Comparison of ENCODE assay signal across 19 mouse cellular contexts in the genomic region with DNA sequence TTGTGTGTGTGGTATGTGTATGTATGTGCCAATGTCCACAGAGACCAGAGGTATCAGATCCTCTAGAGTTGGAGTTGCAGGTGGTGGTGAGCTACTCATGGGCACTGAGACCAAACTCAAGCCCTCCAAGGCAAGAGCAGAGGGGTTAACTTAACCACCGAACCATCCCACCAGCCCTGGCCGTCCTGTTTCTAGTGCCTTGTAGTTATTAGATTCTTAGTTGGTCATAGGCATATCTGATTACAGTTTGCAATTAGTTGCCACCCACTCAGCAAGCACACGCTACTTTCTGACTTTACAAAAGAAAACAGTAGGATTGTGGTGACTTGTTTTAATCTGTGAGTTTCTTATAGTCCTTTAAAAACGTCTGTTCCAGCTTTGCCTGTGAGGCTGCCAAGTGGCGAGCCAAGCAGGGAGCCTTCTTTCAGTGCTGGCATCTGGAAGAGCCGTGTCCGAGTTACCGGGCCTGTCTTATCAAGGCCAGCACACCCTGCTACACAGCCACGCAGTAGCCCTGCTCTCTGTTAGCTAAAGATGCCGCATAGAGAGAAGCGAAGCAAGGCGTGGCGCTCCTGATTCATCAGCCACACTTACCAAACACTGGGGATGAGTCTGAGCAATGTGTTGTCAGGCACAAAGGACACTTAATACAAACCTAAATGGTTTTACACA.
DNase-seq lines count a peak whose midpoint lies in the region; ATAC-seq and TF ChIP-seq lines count a peak whose summit lies in the region.
"Had no signal": no experiment of that assay in that cellular context is flagged by ENCODE, and none has a peak within 500 bp of the region (broad histone marks: within the 10 kb centered on the region; RNA-seq: fewer than 3 reads in every experiment).

No protein-coding gene starts in this region.

- peaks cover 18% of the 10 kb centered on the region for H3K4me1 ChIP-seq in heart, postnatal 0 days (ENCODE audit: control insufficient read depth, insufficient read depth)
- 0 out of 2 replicates have a peak, but pooled peaks cover 2% of the 10 kb centered on the region for H3K4me1 ChIP-seq in stomach, embryonic 15.5 days
- no peaks in the 10 kb centered on the region for H3K4me1 ChIP-seq in stomach, postnatal 0 days (replicated peaks; ENCODE audit: control insufficient read depth, insufficient read depth)
- peaks cover 28% of the 10 kb centered on the region; the same call in 1 of the 2 replicates for H3K4me1 ChIP-seq in liver, embryonic 12.5 days
- H3K4me1 ChIP-seq: intestine, embryonic 15.5 days had no signal

- no peak for TF ChIP-seq CTCF in heart, postnatal 0 days (IDR thresholded peaks at IDR 0.05; ENCODE audit: low read depth)
- TF ChIP-seq CTCF in stomach, postnatal 0 days (IDR thresholded peaks at IDR 0.05; ENCODE audit: low read depth) = no peak

- ATAC-seq in heart, postnatal 0 days (ENCODE audit: insufficient read depth, low read depth) = no peak
- peak; percentile 78 for ATAC-seq in stomach, embryonic 15.5 days (ENCODE audit: insufficient read depth, low FRiP score, low read depth)
- no peak for ATAC-seq in stomach, postnatal 0 days (ENCODE audit: low FRiP score, low TSS enrichment)
- ATAC-seq in liver, embryonic 12.5 days = peak; percentile 90
- peak; percentile 97 for ATAC-seq in megakaryocyte-erythroid progenitor cell, adult 5-6 weeks (replicated peaks; ENCODE audit: low FRiP score, low TSS enrichment, poor library complexity, severe bottlenecking)
- ATAC-seq: forebrain, embryonic 14.5 days; intestine, embryonic 15.5 days had no signal

- H3K27ac ChIP-seq in heart, postnatal 0 days (ENCODE audit: low read depth) = 0 out of 2 replicates have a peak overlapping the region, but pooled peaks have one; percentile 1
- no peak overlapping the region for H3K27ac ChIP-seq in stomach, embryonic 15.5 days
- H3K27ac ChIP-seq in stomach, postnatal 0 days (replicated peaks) = no peak overlapping the region
- H3K27ac ChIP-seq in liver, embryonic 12.5 days = peak overlapping the region; percentile 54; the same call in 1 of the 2 replicates
- H3K27ac ChIP-seq: hindbrain, embryonic 14.5 days; intestine, embryonic 15.5 days had no signal

- H3K36me3 ChIP-seq in heart, postnatal 0 days (replicated peaks; ENCODE audit: control insufficient read depth, insufficient read depth, low read length) = peaks cover 81% of the 10 kb centered on the region
- peaks cover 13% of the 10 kb centered on the region for H3K36me3 ChIP-seq in stomach, embryonic 15.5 days
- H3K36me3 ChIP-seq in stomach, postnatal 0 days (ENCODE audit: control insufficient read depth, insufficient read depth, low read length) = peaks cover 9% of the 10 kb centered on the region
- H3K36me3 ChIP-seq in liver, embryonic 12.5 days = peaks cover 32% of the 10 kb centered on the region

- no peaks in the 10 kb centered on the region for H3K9me3 ChIP-seq in heart, postnatal 0 days (replicated peaks; ENCODE audit: control insufficient read depth, low read length)
- no peaks in the 10 kb centered on the region for H3K9me3 ChIP-seq in stomach, embryonic 15.5 days
- H3K9me3 ChIP-seq in stomach, postnatal 0 days (ENCODE audit: control insufficient read depth, low read length) = no peaks in the 10 kb centered on the region
- H3K9me3 ChIP-seq in liver, embryonic 12.5 days (replicated peaks) = no peaks in the 10 kb centered on the region
- H3K9me3 ChIP-seq: heart, embryonic 12.5 days; intestine, embryonic 15.5 days had no signal

- no peak overlapping the region for H3K4me2 ChIP-seq in heart, postnatal 0 days (ENCODE audit: low read depth, low read length)
- no peak overlapping the region for H3K4me2 ChIP-seq in stomach, embryonic 15.5 days
- H3K4me2 ChIP-seq in stomach, postnatal 0 days (replicated peaks; ENCODE audit: low read depth) = no peak overlapping the region
- H3K4me2 ChIP-seq in liver, embryonic 12.5 days = peak overlapping the region; percentile 25
- H3K4me2 ChIP-seq: heart, embryonic 12.5 days; intestine, embryonic 15.5 days had no signal

- H3K9ac ChIP-seq in heart, postnatal 0 days (replicated peaks; ENCODE audit: low read depth, low read length) = no peak overlapping the region
- no peak overlapping the region for H3K9ac ChIP-seq in stomach, embryonic 15.5 days
- H3K9ac ChIP-seq in stomach, postnatal 0 days (ENCODE audit: low read length) = no peak overlapping the region
- no peak overlapping the region for H3K9ac ChIP-seq in liver, embryonic 12.5 days
- H3K9ac ChIP-seq: heart, embryonic 12.5 days; intestine, embryonic 15.5 days had no signal

- WGBS in heart, postnatal 0 days = 48% methylated on average over 13 of the region's 13 CpGs
- WGBS in stomach, embryonic 15.5 days = 78% methylated on average over 13 of the region's 13 CpGs
- WGBS in stomach, postnatal 0 days = 76% methylated on average over 13 of the region's 13 CpGs
- WGBS in liver, embryonic 12.5 days (ENCODE audit: insufficient replicate concordance) = 37% methylated on average over 13 of the region's 13 CpGs

- TF ChIP-seq EP300 in heart, postnatal 0 days (IDR thresholded peaks at IDR 0.05; ENCODE audit: low read depth) = no peak
- no peak for TF ChIP-seq EP300 in stomach, postnatal 0 days (optimal IDR thresholded peaks at IDR 0.05)

- DNase-seq in heart, postnatal 0 days (ENCODE audit: low spot score) = no peak
- DNase-seq in heart, postnatal 25 days (ENCODE audit: low spot score) = no peak
- DNase-seq in stomach, postnatal 0 days (ENCODE audit: low spot score) = no peak
- no peak for DNase-seq in frontal cortex, adult 2 months (ENCODE audit: extremely low spot score in 1 of 2, low spot score in 1 of 2)
- DNase-seq in retina, embryonic 14.5 days (ENCODE audit: low spot score) = no peak
- DNase-seq: adrenal gland, postnatal 36 days; B cell, adult 2 months; cerebellum, adult 9-11 months; heart, postnatal 36 days; kidney, postnatal 4 days; layer of hippocampus, postnatal 36 days; thymus, postnatal 4 days had no signal

- no peaks in the 10 kb centered on the region for H3K27me3 ChIP-seq in heart, postnatal 0 days (ENCODE audit: control insufficient read depth, insufficient read depth, low read length)
- no peaks in the 10 kb centered on the region for H3K27me3 ChIP-seq in stomach, embryonic 15.5 days (replicated peaks)
- no peaks in the 10 kb centered on the region for H3K27me3 ChIP-seq in stomach, postnatal 0 days (ENCODE audit: control insufficient read depth, insufficient read depth, low read length)
- H3K27me3 ChIP-seq in liver, embryonic 12.5 days (replicated peaks) = no peaks in the 10 kb centered on the region
- H3K27me3 ChIP-seq: heart, embryonic 12.5 days; intestine, embryonic 15.5 days had no signal

- no peak overlapping the region for H3K4me3 ChIP-seq in heart, postnatal 0 days (ENCODE audit: low read depth, low read length)
- H3K4me3 ChIP-seq in stomach, embryonic 15.5 days (replicated peaks) = no peak overlapping the region
- no peak overlapping the region for H3K4me3 ChIP-seq in stomach, postnatal 0 days (ENCODE audit: low read depth, low read length)
- no peak overlapping the region for H3K4me3 ChIP-seq in liver, embryonic 12.5 days
- H3K4me3 ChIP-seq: heart, embryonic 12.5 days; intestine, embryonic 15.5 days had no signal

- intact Hi-C loops in heart, postnatal 25 days (cut with DNase I) = loop anchor here (5.0 kb wide), 1 partner anchor 107 kb away; no protein-coding TSS in a partner anchor

Comparison
In these comparisons a context has a peak if more than half of its experiments do, and no peak if none do; other contexts are left out.
1. ATAC-seq: peak in stomach, embryonic 15.5 days (single experiment), liver, embryonic 12.5 days (single experiment) and megakaryocyte-erythroid progenitor cell, adult 5-6 weeks (single experiment); none in heart, postnatal 0 days (single experiment) and stomach, postnatal 0 days (single experiment).
2. H3K27ac ChIP-seq: peak in heart, postnatal 0 days (single experiment) and liver, embryonic 12.5 days (single experiment); none in stomach, embryonic 15.5 days (single experiment) and stomach, postnatal 0 days (single experiment).